Mouse (Mus musculus): ENCODE results near the gene Gmcl1.

- TF ChIP-seq CTCF (IDR thresholded peaks at IDR 0.05; ENCODE audit: low read depth): no peak
- TF ChIP-seq EP300 (IDR thresholded peaks at IDR 0.05; ENCODE audit: low read depth): no peak
These were observed 39.4 kb upstream of the Gmcl1 start for GRCm38 (mm10) chr6:86772631-86773030.

All from heart, postnatal 0 days (tissue).